Comparison of ENCODE assay signal across 8 mouse cellular contexts in genomic region chr10:122986320-122987225, GRCm38 (mm10).
DNase-seq lines count a peak whose midpoint lies in the region; ATAC-seq lines count a peak whose summit lies in the region.

No protein-coding gene starts in this region.

- DNase-seq in ES-CJ7 (ENCODE audit: low read depth, low spot score): peak; percentile 60
- peak; percentile 71 for DNase-seq in c-Kit-negative CD71-positive TER-119-positive erythroid progenitor cells, embryonic 14.5 days (ENCODE audit: low read depth, low spot score)
- peak; percentile 77 to 89 for DNase-seq in kidney, postnatal 25 days
- peak; percentile 78 for DNase-seq in thymus, postnatal 25 days

- peaks cover 8% of the 10 kb centered on the region for H3K36me3 ChIP-seq in heart, embryonic 14.5 days (ENCODE audit: control insufficient read depth, insufficient read depth, low read length)
- H3K36me3 ChIP-seq in liver, embryonic 16.5 days (ENCODE audit: control insufficient read depth, insufficient read depth): no peaks in the 10 kb centered on the region; the same call in 1 of the 2 replicates
- peaks cover 11% of the 10 kb centered on the region for H3K36me3 ChIP-seq in neural tube, embryonic 15.5 days

- peak; percentile 72 for ATAC-seq in erythroid progenitor cell, adult 5-6 weeks (replicated peaks; ENCODE audit: low FRiP score, poor library complexity, severe bottlenecking)
- ATAC-seq in heart, embryonic 14.5 days (ENCODE audit: insufficient number of reproducible peaks, insufficient read depth, low FRiP score, low read depth): peak; percentile 70
- peak; percentile 82 for ATAC-seq in liver, embryonic 16.5 days (ENCODE audit: low read depth)
- peak; percentile 76 for ATAC-seq in neural tube, embryonic 15.5 days (ENCODE audit: low FRiP score)

- 8% methylated on average over 54 of the region's 54 CpGs for WGBS in heart, embryonic 14.5 days
- WGBS in liver, embryonic 16.5 days (ENCODE audit: insufficient replicate concordance): 7% methylated on average over 54 of the region's 54 CpGs
- WGBS in neural tube, embryonic 15.5 days: 10% methylated on average over 50 of the region's 54 CpGs

- H3K27me3 ChIP-seq in heart, embryonic 14.5 days (ENCODE audit: control insufficient read depth, insufficient read depth, low read length): no peaks in the 10 kb centered on the region
- no peaks in the 10 kb centered on the region for H3K27me3 ChIP-seq in liver, embryonic 16.5 days (ENCODE audit: control insufficient read depth, insufficient read depth, low read depth, low read length)
- H3K27me3 ChIP-seq in neural tube, embryonic 15.5 days (replicated peaks): no peaks in the 10 kb centered on the region

- peaks cover 13 to 60% of the 10 kb centered on the region in 2 experiments for H3K4me1 ChIP-seq in heart, embryonic 14.5 days (ENCODE audit: control insufficient read depth in 2 of 2, insufficient read depth in 2 of 2, low read length in 2 of 2)
- H3K4me1 ChIP-seq in liver, embryonic 16.5 days (ENCODE audit: control insufficient read depth, low read depth, low read length): peaks cover 30% of the 10 kb centered on the region
- H3K4me1 ChIP-seq in neural tube, embryonic 15.5 days: peaks cover 34% of the 10 kb centered on the region

- no peaks in the 10 kb centered on the region for H3K9me3 ChIP-seq in heart, embryonic 14.5 days (ENCODE audit: control insufficient read depth, low read length)
- no peaks in the 10 kb centered on the region for H3K9me3 ChIP-seq in liver, embryonic 16.5 days (replicated peaks; ENCODE audit: control insufficient read depth, low read length)
- H3K9me3 ChIP-seq in neural tube, embryonic 15.5 days (replicated peaks): no peaks in the 10 kb centered on the region

- peak overlapping the region; percentile 98 to 100 for H3K27ac ChIP-seq in heart, embryonic 14.5 days (replicated peaks in 1 of 2; ENCODE audit: control insufficient read depth in 1 of 2, insufficient read depth in 1 of 2, low read depth in 2 of 2, low read length in 2 of 2)
- H3K27ac ChIP-seq in liver, embryonic 16.5 days (ENCODE audit: low read length): peak overlapping the region; percentile 96
- peak overlapping the region; percentile 97 for H3K27ac ChIP-seq in neural tube, embryonic 15.5 days (replicated peaks)

- peak overlapping the region; percentile 88 for H3K4me2 ChIP-seq in heart, embryonic 14.5 days (ENCODE audit: low read length)
- peak overlapping the region; percentile 81 for H3K4me2 ChIP-seq in liver, embryonic 16.5 days (ENCODE audit: low read depth, low read length)
- peak overlapping the region; percentile 68 for H3K4me2 ChIP-seq in neural tube, embryonic 15.5 days

- H3K9ac ChIP-seq in heart, embryonic 14.5 days (ENCODE audit: low read length): peak overlapping the region; percentile 98
- peak overlapping the region; percentile 97 for H3K9ac ChIP-seq in liver, embryonic 16.5 days (ENCODE audit: low read depth, low read length)
- peak overlapping the region; percentile 92 for H3K9ac ChIP-seq in neural tube, embryonic 15.5 days (replicated peaks)

- peak overlapping the region; percentile 71 to 82 for H3K4me3 ChIP-seq in heart, embryonic 14.5 days (ENCODE audit: control insufficient read depth in 1 of 2, insufficient read depth in 1 of 2, low read depth in 1 of 2, low read length in 2 of 2)
- peak overlapping the region; percentile 90 for H3K4me3 ChIP-seq in liver, embryonic 16.5 days (ENCODE audit: low read depth, low read length)
- H3K4me3 ChIP-seq in neural tube, embryonic 15.5 days (replicated peaks): peak overlapping the region; percentile 78

Comparison
In these comparisons a context has a peak if more than half of its experiments do, and no peak if none do; other contexts are left out.
1. Peak in every context shown above with its lines: DNase-seq, ATAC-seq, H3K4me3 ChIP-seq and H3K27ac ChIP-seq.